Mouse (Mus musculus): ENCODE data around the gene Tor4a.

The Tor4a gene

DNA sequence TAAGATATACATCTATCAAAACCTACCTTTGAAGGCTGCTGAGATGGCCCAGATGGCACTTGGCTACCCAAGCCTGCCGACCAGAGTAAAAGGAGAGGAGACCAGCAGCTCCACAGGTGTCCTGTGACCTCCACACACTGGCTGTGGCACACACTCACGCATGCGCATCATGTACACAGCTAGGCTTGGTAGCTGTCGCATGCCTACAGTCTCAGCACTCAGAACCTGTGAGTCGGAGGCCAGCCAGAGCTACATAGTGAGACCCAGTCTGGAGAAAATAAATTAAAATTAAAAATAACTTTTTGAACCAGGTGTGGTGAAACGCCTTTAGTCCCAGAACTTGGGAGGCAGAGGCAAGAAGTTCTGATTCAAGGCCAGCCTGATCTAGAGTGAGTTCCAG, 8.8 kb downstream of the Tor4a start:
- no peak for DNase-seq (ENCODE audit: low read depth, low spot score)

DNA sequence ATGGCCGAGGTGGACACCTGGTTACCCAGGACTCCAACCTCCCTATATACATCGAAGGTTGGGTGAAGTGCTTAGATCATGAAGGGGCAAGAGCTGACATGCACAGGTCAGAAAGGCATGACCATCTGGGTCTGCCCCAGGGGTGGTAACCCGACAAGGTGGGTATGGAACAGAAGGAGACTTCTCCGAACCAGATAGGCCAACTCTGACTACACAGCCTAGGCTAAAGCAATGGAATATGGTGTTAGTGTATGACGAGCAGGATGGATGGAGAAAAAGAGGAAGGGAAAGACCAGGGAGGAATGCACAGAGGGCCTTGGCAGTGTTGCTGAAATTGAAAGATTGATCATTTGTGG, 10.1 kb downstream of the Tor4a start:
- DNase-seq (ENCODE audit: low read depth, low spot score), result no peak

DNA sequence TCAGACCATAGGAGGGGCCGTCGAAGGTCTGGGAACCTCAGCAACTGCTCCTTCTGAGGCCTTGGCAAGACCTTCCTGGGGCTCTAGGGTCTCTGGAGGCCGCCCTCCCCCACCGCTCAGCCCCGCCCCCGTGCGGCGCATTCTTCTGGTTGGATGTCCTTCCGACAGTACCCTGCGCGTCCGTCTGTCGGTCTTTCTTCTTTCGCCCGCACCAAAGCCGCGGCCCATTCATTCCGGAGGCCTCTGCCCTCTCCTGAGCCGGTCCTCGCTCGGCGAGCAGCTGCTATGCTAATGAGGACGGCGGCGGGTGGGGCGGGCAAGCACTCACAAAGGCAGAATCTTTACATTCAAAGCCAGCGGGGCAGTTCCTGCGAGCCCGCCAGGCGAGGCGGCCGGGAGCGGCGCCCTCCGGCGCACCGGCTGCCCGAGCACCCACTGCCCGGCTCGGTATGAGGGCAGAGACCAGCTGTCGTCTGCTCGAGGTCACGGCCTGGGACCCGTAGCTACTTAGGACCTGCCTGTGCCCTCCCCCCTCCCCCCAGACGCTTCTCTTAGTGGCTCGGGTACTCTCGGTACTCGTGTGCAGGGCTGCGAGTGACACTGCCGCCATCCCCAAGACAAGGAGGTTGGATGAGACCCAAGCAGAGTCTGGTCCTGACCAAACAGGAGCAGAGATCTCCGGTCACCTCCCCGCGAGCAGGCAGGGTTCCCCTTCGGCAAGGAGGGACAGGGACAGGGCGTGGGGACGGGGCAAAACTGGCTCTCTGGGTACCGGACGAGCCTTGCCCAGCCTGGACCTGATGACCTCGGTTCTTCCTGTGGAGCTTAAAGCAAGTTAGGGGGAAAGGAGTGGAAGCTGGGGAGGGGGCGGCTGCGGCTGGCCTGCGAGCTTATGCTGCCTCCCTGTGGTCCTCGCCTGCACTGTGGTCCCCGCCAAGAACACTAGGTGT, 10.8 kb downstream of the Tor4a start:
- no peak for DNase-seq (ENCODE audit: low read depth, low spot score)

DNA sequence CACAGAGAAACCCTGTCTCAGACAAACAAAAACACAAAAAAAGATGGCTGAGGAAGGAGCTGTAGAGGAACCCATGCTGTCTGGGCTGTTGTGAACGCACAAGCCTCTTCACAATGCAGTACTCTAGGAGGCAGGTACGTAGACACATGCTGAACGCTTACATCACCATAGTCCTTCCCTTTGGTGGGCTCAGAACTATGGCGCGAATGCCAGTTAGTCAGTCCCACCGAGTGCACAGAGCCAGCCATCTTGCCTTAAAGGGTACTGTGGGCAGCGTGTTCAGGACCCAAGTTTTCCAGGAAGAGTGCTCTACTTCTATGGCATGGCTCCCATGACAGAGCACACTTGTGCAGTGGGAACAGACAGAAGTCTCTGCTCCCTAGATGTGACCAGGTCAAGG, 12.2 kb downstream of the Tor4a start:
- no peak for DNase-seq (ENCODE audit: low read depth, low spot score)

DNA sequence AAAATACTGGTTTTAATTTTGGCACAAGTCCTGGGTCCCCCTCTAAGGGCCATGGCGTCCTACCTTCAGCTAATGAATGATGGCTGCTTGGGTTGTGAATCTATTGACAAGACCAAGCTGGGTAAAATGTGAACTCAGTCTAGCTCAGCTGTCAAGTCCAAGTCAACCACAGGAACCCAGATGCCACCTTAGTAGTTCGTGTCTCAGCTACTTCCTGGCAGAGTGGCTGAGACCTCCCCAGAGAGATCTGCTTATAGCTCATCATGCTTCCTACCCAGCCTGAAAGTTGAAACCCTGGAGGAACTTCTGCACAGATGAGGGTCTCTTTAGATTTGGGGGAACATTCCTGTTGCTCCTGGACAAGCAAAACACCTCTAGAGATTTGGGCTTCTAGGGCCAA, 13.3 kb downstream of the Tor4a start:
- no peak for DNase-seq (ENCODE audit: low read depth, low spot score)

DNA sequence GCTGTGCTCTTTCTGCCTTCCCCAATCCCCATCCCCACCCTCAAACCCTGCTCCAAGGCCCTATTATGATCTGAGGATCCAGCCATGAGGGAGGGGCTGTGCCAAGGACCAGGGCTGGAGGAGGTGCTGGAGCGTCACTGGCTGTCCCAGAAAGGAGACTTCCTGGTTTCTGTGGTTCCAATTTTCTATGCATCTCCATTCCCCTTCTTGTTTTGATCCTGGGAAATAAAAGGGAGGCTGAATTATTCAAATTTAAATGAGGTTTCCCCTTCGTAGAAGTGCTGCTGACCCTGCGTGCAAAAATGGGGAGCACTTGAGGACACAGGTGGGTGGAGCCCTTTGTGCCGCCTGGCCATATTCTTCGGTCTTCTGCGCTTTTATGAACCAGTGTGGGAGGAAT, 14.0 kb downstream of the Tor4a start:
- DNase-seq (ENCODE audit: low read depth, low spot score), result no peak

DNA sequence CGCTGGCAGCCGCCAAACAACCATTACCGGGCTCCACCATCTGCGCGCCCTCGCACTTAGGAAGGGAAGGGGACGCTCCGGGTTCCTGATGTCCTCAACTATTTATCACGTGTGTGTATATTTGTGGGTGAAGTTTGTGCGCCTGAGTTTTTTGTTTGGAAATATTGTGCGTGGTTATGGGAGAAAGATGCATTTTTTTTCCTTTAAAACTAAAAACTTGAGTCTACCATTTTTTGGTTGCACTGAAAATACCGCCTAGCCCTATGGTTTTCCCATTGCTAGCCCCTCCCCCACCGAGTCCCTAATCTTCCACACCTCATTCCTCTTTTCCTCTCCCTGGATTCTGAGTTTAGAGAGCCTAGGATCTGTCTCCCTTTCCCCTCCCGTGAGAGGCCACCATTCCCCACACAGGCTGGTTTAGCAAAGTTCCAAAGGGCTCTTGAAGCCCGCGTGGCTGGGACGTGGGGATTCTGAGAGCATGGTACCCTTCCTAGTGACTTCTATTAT, 14.7 kb downstream of the Tor4a start:
- no peak for DNase-seq (ENCODE audit: low read depth, low spot score)

DNA sequence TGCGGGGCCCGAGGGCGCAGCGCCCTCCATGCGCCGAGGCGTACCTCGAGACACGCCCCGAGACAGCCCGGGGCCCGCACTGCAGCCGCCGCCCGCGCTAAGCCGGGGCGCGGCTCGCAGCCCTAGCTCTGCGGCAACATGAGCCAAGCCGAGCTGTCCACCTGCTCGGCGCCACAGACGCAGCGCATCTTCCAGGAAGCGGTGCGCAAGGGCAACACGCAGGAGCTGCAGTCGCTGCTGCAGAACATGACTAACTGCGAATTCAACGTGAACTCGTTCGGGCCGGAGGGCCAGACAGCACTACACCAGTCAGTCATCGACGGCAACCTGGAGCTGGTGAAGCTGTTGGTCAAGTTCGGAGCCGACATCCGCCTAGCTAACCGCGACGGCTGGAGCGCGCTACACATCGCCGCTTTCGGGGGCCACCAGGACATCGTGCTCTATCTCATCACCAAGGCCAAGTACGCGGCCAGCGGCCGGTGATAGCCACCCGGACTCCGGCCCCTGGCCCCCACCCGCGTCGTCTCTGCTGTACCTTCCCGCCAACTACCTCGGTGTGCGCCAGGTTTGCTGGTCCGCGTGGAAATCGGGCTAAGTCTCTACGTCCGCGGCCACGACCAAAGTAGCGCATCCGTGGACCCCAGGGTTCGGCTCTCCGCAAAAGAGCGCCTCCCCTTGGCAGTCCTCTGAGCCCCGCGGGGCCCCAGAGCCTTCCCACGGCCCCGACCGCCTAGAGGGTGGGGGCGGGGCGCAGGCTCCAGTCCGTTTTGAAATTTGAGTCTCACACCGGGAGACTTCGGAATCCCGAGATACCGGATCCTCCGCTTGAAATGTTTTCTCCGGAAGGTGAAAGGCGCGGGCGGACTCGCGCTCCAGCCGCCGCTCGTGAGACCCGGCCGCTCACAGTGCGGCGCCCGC, 15.5 kb downstream of the Tor4a start:
- DNase-seq (ENCODE audit: low read depth, low spot score), result peak; percentile 79

DNA sequence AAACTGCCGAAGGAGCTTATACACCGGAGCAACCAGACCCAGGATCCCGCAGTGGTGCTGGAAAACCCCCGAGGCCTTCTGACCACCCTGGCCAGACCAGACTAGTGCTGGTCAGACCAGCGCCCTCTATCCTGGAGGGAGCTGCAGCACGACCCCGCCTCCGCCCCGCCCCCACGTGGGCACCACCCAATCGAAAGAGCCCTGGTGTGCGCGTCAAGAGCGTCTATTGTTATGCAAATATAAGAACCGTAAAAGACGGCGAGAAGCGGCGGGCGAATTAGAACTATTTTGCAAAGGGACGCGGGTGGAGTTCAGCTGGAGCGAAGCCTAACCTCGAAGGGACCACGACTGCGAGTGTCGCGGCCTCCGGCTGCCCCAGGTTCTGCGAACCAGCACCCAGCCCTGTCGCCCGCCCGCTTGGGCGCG, 16.2 kb downstream of the Tor4a start, which contains the start of gene Nrarp:
Gene Nrarp (plus strand): TSS at position 281 of the 426 bp plus-strand sequence.
- peak; percentile 94 for DNase-seq (ENCODE audit: low read depth, low spot score)

DNA sequence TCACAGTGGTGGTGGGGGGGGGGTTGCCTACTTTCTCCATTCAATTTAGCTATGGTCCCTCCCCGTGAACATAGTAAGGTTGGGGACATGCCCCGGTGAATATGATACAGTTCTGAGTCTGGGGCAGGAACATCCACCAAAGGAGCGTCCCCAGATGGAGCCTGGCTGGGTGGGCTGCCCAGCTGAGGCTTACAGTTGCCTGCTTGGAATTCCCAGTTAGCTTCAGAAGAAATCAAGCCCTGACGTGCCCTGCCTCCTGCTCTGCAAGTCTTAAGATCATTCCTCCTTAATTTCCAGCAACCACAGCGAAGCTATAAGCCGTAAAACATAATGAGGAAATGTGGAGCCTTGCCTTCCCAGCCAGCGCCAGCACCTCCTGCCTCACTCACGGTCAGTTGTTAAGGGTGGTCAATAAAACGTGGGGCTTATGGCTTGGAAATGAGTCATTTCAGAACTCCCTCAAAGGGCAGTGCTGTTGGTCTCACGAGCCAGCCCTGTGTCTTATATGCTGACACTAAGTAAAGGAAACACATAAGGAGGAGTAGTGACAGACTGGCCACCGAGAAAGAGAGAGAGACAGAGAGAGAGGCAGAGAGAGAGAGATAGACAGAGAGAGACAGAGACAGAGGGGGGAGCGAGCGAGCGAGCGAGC, 17.0 kb downstream of the Tor4a start:
- no peak for DNase-seq (ENCODE audit: low read depth, low spot score)

DNA sequence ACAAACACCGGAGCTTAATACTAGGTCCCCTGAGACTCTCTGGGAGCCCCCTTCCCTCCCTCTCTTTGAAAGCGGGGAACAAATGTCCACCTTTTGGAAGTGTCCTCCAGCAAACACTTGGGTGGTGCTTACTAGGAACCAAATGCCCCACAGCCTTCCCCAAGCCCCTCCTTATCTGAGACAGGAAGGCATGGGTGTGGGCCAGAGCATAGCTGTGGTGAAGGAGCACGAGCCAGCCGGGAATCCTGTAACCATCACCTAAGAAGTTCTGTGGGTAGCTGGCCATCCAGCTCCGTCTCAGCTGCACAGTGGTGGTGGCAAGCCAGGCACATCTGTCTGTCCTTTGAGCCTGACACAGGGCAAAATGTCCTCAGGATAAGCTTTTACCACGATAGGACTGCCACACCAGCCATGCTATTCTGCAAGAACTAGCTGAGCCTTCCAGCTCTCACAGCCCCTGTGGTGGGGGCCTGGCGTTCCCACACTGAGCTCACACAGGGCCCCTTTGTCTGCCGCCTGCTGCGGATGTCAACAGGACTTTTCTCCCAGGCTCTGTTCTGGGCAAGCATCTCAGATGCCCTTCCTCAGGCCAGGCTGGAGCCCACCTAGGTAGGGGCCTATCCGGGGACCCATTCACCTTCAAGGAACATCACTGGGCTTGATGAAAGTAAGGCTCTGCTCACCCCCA, 18.3 kb downstream of the Tor4a start:
- no peak for DNase-seq (ENCODE audit: low read depth, low spot score)

DNA sequence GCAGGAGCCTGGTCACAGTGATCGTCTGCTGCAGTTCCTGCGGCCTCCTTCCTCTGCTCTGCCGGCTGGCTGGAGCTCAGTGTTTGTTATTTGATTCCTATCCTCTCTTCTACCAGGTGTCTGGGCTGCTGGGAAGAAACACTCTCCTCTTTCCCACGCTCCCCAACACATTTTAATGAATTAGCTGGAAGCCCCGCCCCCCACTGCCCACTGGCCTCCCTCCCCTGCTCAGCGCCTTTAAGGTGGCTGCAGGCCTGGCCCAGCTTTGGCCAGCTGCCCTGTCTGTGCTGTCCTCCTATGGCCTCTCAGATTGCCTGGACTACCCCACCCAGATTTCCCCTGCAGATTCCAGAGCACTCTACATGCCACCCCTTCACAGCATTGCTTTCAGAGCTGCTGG, 19.0 kb downstream of the Tor4a start:
- DNase-seq (ENCODE audit: low read depth, low spot score), result no peak

DNA sequence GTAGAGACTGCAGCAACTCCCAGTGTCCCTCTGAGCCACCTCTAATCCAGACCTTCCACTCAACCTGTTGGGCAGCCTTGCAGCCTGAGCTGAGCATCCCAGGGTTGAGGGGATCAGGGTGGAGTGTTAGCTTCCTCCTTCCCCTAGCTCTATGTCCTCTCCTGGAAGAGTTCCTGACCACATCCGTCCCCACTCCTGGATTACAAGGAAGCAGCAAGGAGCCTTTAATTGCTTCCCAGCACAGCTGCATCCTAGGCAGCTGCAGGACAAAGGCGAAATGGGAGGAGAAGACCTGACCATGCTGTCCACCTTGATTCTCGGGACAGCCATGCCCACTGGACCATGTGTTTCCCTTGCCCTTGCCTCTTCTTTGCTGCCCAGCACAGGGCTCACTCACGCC, 19.6 kb downstream of the Tor4a start:
- no peak for DNase-seq (ENCODE audit: low read depth, low spot score)

DNA sequence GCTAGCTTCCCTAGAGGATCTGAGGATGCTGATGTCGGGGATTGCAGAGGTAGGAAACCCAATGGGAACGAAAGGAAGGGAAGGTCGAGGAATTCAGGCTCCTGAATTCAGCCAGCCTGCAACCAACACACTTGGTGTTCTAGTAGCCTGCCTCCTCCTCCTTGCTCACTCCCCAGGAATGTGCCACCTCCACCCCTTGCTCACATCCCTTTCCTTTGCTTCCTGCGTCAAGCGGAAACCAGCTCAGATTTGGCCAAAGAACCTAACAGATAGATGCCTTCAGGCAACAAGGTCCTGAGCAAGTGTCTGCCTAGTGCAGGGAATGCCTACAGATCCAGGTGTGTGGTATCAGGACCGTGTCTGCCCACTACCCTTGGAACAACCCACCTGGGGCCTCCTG, 20.1 kb downstream of the Tor4a start:
- no peak for DNase-seq (ENCODE audit: low read depth, low spot score)

DNA sequence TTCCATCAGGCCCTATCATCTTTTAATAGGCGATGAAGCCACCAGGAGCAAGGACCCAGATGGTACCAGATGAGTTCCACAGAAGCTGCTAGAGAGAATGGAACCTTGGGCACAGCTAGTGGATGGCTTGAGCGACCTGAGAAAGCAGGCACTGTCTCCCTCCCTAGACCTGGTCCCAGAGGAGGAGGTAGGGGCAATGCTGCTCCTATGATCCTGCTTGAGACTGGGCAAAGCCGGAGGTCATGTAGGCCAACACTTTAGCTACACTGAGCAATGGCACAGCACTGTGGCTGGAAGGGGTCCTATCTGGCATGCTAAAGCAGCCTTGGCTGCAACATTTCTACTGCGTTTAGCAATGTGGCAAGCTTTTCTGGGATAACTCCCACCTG, 21.0 kb downstream of the Tor4a start:
- no peak for DNase-seq (ENCODE audit: low read depth, low spot score)

DNA sequence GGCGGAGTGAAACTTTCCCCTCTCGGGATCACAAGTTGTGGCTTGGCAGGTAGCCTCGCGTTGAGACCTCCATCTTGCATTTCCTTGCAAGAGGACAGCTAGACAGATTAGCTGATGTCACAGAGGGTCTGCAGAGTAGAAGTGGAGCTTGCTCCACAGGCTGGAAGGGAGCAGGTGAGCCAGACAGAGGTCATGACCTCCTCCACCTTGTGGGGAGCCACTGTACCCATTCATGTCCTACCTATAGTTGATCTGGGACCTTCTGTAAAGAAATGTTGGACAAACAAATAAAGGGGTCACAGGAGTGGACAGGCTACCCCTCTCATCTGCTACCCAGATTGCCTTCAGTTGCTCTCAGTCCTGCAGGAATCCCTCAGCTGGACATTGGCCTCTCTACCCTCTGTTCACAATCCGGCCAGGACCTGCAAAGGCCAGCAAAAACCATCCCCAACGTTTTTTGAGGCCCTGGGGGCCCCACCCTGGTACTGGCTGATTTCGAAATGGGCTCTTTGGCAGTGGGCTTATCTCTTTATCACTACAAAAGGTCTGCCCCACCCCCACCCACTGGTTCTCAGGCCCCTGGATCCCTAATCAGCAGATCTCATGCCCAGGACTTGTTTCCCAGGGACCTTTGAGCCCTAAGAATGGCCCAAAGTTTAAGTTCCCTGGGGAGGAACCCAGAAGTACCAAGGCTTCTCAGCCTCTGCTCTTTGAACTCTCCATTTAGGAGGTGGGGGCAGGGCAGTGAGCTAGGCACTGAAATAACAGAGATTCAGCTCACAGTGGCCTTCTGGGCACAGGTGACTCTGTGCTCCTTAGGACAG, 21.6 kb downstream of the Tor4a start:
- DNase-seq (ENCODE audit: low read depth, low spot score), result no peak

DNA sequence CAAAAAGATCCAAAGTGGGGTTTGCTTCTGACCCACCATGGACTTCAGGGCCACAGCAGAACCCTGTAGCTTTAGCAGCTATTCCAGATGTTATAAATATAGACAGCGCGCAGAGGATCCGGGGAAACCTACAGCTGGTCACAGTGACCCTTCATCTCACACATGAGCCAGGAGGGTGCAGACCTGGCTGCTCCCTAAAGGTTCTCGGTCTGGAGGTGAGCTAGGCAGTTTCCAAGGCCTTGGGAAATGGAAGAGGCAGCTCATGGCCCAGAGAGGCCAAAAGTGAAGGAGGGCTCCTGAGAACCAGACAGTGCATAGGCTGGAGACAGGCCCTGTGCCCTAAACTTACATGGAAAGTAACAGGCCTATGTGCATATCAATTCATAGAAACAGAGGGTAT, 22.9 kb downstream of the Tor4a start:
- no peak for DNase-seq (ENCODE audit: low read depth, low spot score)

DNA sequence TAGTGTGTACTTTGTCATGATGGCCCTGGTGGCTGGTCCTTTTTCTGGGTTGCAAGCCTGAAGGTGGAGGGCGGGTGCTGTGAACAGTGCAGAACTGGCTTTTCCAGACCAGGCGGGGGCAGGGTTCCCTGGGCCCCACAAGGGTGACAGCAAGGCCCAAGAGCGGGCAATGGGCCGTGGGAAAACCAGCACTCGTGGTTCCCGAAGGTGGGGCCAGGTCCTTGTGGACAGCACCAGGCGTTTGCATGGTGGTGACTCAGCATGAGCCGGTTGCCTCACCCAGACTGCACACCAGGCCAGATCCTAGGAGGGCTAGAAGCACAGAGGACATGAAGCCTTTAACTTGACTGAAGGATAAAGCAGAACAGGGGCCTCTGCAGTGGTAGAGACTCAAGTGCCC, 24.1 kb downstream of the Tor4a start:
- no peak for DNase-seq (ENCODE audit: low read depth, low spot score)

DNA sequence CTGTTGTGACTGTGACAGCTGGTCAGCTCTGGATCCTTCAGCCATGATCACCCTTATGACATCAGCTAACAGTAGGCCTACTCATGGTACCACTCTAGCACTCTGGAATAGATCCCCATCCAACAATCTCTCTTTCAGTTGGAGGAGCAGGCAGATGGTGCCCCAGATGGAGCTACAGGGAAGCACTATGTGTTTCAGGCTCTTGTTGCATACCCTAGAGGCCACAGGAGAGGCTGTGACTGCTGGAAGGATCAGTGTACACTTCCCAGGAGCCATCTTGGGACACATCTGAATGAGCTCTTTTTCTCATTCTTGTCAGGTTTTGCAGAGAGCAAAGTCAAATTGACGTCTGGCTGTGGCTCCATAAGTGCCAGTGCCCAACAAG, 24.9 kb downstream of the Tor4a start:
- no peak for DNase-seq (ENCODE audit: low read depth, low spot score)

DNA sequence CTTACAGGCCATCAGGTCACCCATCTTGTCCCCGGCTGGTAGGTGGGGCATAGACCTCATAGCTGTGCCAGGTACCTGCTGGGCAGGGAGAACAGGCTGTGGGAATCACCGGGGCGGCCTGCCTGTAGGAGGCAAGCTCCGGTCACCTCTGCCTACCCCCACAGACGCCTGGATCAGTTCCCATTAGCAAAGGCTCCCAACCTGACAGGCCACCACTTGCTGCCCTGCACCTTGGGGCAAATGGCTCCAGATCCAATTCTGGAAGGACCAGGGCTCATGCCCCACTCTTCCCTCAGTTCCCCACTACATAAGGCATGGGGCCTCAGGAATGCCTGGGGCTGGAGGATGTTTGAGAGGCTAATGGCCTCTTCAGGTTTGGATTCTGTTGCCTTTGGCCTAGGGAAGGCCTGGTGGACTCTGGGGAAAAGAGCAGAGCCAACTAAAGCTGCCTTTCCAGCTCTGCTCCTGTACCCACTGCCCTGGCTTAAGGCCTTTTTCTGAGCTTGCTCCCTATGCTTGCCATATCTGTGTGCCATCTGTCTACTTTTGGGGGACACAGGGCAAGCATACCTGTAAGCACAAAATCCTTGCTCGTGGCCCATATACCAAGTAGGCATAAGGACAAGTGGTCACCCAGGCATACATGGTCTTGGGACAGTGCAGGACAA, 25.5 kb downstream of the Tor4a start:
- DNase-seq (ENCODE audit: low read depth, low spot score), result no peak

All from A20 (cell line).